32 mouse cellular contexts compared by ENCODE assay signal in genomic region chr19:4700656-4701055, GRCm38 (mm10). TPM values are rescaled to one million over a fixed set of nuclear protein-coding genes. Genes with fewer than 3 reads are reported as not detected.
"Had no signal": no experiment of that assay in that cellular context is flagged by ENCODE, and none has a peak within 500 bp of the region (broad histone marks: within the 10 kb centered on the region; RNA-seq: fewer than 3 reads in every experiment).

No protein-coding gene starts in this region.

- H3K27ac ChIP-seq: limb, embryonic 10.5 days; limb, embryonic 12.5 days; limb, embryonic 13.5 days; limb, embryonic 15.5 days; liver, embryonic 12.5 days; liver, embryonic 13.5 days; liver, embryonic 14.5 days; liver, embryonic 15.5 days; lung, embryonic 15.5 days; macrophage; midbrain, embryonic 10.5 days; midbrain, embryonic 12.5 days; midbrain, embryonic 15.5 days; neural tube, embryonic 12.5 days; neural tube, embryonic 13.5 days had no signal

- H3K36me3 ChIP-seq: limb, embryonic 10.5 days; limb, embryonic 12.5 days; limb, embryonic 13.5 days; limb, embryonic 15.5 days; liver, embryonic 12.5 days; liver, embryonic 13.5 days; liver, embryonic 15.5 days; lung, embryonic 15.5 days; midbrain, embryonic 10.5 days; midbrain, embryonic 12.5 days; midbrain, embryonic 15.5 days; neural tube, embryonic 12.5 days; neural tube, embryonic 13.5 days had no signal

- DNase-seq: liver; liver, embryonic 13.5 days; liver, postnatal 0 days; lung, adult 2 months; lung, embryonic 14.5 days; lung, postnatal 10 days; lung, postnatal 14 days; lung, postnatal 4 days; midbrain, embryonic 14.5 days had no signal

- H3K4me3 ChIP-seq: limb, embryonic 10.5 days; limb, embryonic 12.5 days; limb, embryonic 13.5 days; limb, embryonic 15.5 days; liver, embryonic 12.5 days; liver, embryonic 13.5 days; liver, embryonic 15.5 days; lung, embryonic 15.5 days; megakaryocyte, embryonic 14.5 days; midbrain, embryonic 10.5 days; midbrain, embryonic 12.5 days; midbrain, embryonic 15.5 days; myocyte; neural tube, embryonic 12.5 days; neural tube, embryonic 13.5 days had no signal

- H3K4me2 ChIP-seq: limb, embryonic 12.5 days; limb, embryonic 13.5 days; limb, embryonic 15.5 days; liver, embryonic 11.5 days; liver, embryonic 12.5 days; liver, embryonic 13.5 days; liver, embryonic 15.5 days; lung, embryonic 14.5 days; lung, embryonic 15.5 days; midbrain, embryonic 12.5 days; midbrain, embryonic 15.5 days; neural tube, embryonic 12.5 days; neural tube, embryonic 13.5 days had no signal

- H3K9ac ChIP-seq: limb, embryonic 12.5 days; limb, embryonic 13.5 days; limb, embryonic 15.5 days; liver, embryonic 12.5 days; liver, embryonic 13.5 days; liver, embryonic 14.5 days; liver, embryonic 15.5 days; liver, postnatal 0 days; lung, embryonic 14.5 days; lung, embryonic 15.5 days; midbrain, embryonic 12.5 days; midbrain, embryonic 15.5 days; neural tube, embryonic 12.5 days; neural tube, embryonic 13.5 days had no signal

- ATAC-seq: liver, embryonic 12.5 days; lung, postnatal 0 days; midbrain, embryonic 15.5 days; midbrain, embryonic 16.5 days had no signal

- H3K9me3 ChIP-seq: limb, embryonic 10.5 days; limb, embryonic 13.5 days; limb, embryonic 15.5 days; liver, embryonic 12.5 days; liver, embryonic 13.5 days; liver, embryonic 15.5 days; lung, embryonic 15.5 days; midbrain, embryonic 12.5 days; midbrain, embryonic 15.5 days; neural tube, embryonic 12.5 days; neural tube, embryonic 13.5 days had no signal

RNA-seq across cellular contexts. Expression of gene Gm960, which starts 2.2 kb away (rescaled TPM):
- total RNA-seq: megakaryocyte progenitor cell, adult 5-6 weeks; megakaryocyte, adult 5-6 weeks; monocyte, adult 5-6 weeks had no signal
- polyA plus RNA-seq: liver, embryonic 13.5 days; macrophage had no signal

RNA-seq across cellular contexts. Expression of gene Sptbn2, which starts 10.3 kb away (rescaled TPM):
- total RNA-seq: megakaryocyte progenitor cell, adult 5-6 weeks; megakaryocyte, adult 5-6 weeks; megakaryocyte-erythroid progenitor cell, adult 5-6 weeks; monocyte, adult 5-6 weeks had no signal
